In genomic region chr13:30902286-30902685, GRCm38 (mm10) we compare ENCODE assay signal across 16 mouse cellular contexts. TPM values are rescaled to one million over a fixed set of nuclear protein-coding genes. Genes with fewer than 3 reads are reported as not detected.
"Had no signal": no experiment of that assay in that cellular context is flagged by ENCODE, and none has a peak within 500 bp of the region (broad histone marks: within the 10 kb centered on the region; RNA-seq: fewer than 3 reads in every experiment).

No protein-coding gene starts in this region.

- ATAC-seq: liver, postnatal 0 days had no signal

- H3K36me3 ChIP-seq: lung, embryonic 15.5 days had no signal

- H3K9me3 ChIP-seq: limb, embryonic 12.5 days; liver, embryonic 13.5 days; lung, embryonic 15.5 days; midbrain, embryonic 10.5 days; neural tube, embryonic 15.5 days had no signal

- H3K27me3 ChIP-seq: limb, embryonic 12.5 days; liver, embryonic 13.5 days; lung, embryonic 15.5 days; neural tube, embryonic 15.5 days had no signal

- H3K4me2 ChIP-seq: limb, embryonic 12.5 days; liver, embryonic 13.5 days; lung, embryonic 15.5 days; neural tube, embryonic 15.5 days had no signal

- H3K27ac ChIP-seq: limb, embryonic 12.5 days; liver, embryonic 13.5 days; lung, embryonic 15.5 days; midbrain, embryonic 10.5 days; neural tube, embryonic 15.5 days had no signal

- H3K4me3 ChIP-seq: limb, embryonic 12.5 days; liver, embryonic 13.5 days; lung, embryonic 15.5 days; midbrain, embryonic 10.5 days; myocyte; neural tube, embryonic 15.5 days had no signal

- H3K9ac ChIP-seq: limb, embryonic 12.5 days; liver, embryonic 13.5 days; liver, postnatal 0 days; lung, embryonic 15.5 days; neural tube, embryonic 15.5 days had no signal

- H3K4me1 ChIP-seq: liver, embryonic 13.5 days; lung, embryonic 15.5 days; neural tube, embryonic 15.5 days had no signal

- DNase-seq: kidney, postnatal 25 days; layer of hippocampus, postnatal 36 days; liver; liver, embryonic 13.5 days; liver, postnatal 0 days; right cerebral cortex, adult 18-20 months; right cerebral cortex, postnatal 25 days; thymus, postnatal 36 days had no signal

RNA-seq across cellular contexts. Expression of gene Hus1b, which starts 45.3 kb away (rescaled TPM):
- polyA plus RNA-seq: kidney, embryonic 16.5 days; limb, embryonic 12.5 days; liver, embryonic 13.5 days; liver, postnatal 0 days; lung, embryonic 15.5 days; myocyte; neural tube, embryonic 11.5 days; neural tube, embryonic 15.5 days; stomach, embryonic 16.5 days had no signal
